Mouse (Mus musculus): ENCODE measurements around the gene Pgs1.

DNA sequence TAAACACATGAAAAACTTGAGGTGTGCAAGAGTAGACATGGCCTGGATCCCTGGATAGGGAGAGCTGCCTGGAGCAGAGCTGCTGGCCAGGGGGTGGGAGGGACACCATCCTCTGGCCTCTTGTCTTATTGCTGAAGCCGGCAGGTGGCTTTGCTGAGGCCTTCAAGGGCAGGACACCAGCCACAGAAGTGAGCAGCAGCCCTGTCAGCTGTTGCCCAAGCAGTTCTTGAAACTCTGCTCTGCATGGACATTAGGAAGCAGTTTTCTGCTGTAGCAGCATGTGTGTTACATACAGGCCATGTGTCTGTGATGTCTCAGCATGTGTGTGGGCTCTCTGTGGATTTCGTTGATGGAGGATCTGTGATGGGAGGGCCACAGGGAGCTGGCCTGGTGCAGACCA lies 27.2 kb downstream of the Pgs1 start:
- no peak for TF ChIP-seq CTCF (IDR thresholded peaks at IDR 0.05)
- no peak for TF ChIP-seq EP300 (IDR thresholded peaks at IDR 0.05)
